Comparison of ENCODE assay signal across 11 mouse cellular contexts in genomic region chr4:148154982-148155381, GRCm38 (mm10). TPM values are rescaled to one million over a fixed set of nuclear protein-coding genes. Genes with fewer than 3 reads are reported as not detected.
DNase-seq lines count a peak whose midpoint lies in the region; ATAC-seq lines count a peak whose summit lies in the region.
"Had no signal": no experiment of that assay in that cellular context is flagged by ENCODE, and none has a peak within 500 bp of the region (broad histone marks: within the 10 kb centered on the region; RNA-seq: fewer than 3 reads in every experiment).

No protein-coding gene starts in this region.

- H3K36me3 ChIP-seq in kidney, embryonic 15.5 days: 0 out of 2 replicates have a peak, but pooled peaks cover 5% of the 10 kb centered on the region

- no peak overlapping the region for H3K9ac ChIP-seq in kidney, embryonic 15.5 days
- H3K9ac ChIP-seq: limb, embryonic 12.5 days; neural tube, embryonic 12.5 days had no signal

- H3K27me3 ChIP-seq in kidney, embryonic 15.5 days: peaks cover 18% of the 10 kb centered on the region
- H3K27me3 ChIP-seq: neural tube, embryonic 12.5 days had no signal

- H3K27ac ChIP-seq in kidney, embryonic 15.5 days: no peak overlapping the region
- H3K27ac ChIP-seq: limb, embryonic 12.5 days; neural tube, embryonic 12.5 days had no signal

- no peak overlapping the region for H3K4me3 ChIP-seq in kidney, embryonic 15.5 days (replicated peaks)
- H3K4me3 ChIP-seq: limb, embryonic 12.5 days; neural tube, embryonic 12.5 days had no signal

- H3K9me3 ChIP-seq in kidney, embryonic 15.5 days (replicated peaks): no peaks in the 10 kb centered on the region
- H3K9me3 ChIP-seq: limb, embryonic 12.5 days; neural tube, embryonic 12.5 days had no signal

- peak; percentile 60 for DNase-seq in kidney, adult 9 months
- DNase-seq in 3T3-L1 (ENCODE audit: low read depth, low spot score): peak; percentile 79
- DNase-seq in A20 (ENCODE audit: low read depth, low spot score): peak; percentile 55
- peak; percentile 72 for DNase-seq in cerebellum, adult 9-10 months
- no peak for DNase-seq in urinary bladder, postnatal 4 days (ENCODE audit: low spot score in 2 of 2)
- no peak for DNase-seq in urinary bladder, adult 2 months (ENCODE audit: low spot score)
- no peak for DNase-seq in heart, adult 8-10 months (ENCODE audit: low spot score)
- DNase-seq: thymus, adult 2 months had no signal

- no peak for ATAC-seq in kidney, embryonic 15.5 days (replicated peaks; ENCODE audit: low FRiP score)

- WGBS in kidney, embryonic 15.5 days: 70% methylated on average over 3 of the region's 3 CpGs

- no peak overlapping the region for H3K4me2 ChIP-seq in kidney, embryonic 15.5 days
- H3K4me2 ChIP-seq: limb, embryonic 12.5 days; neural tube, embryonic 12.5 days had no signal

- peaks cover 33% of the 10 kb centered on the region for H3K4me1 ChIP-seq in kidney, embryonic 15.5 days

RNA-seq across cellular contexts. Expression of gene Fbxo6, which starts 3.0 kb away (rescaled TPM):
- 15.5 and 19.9 TPM in 2 replicates for polyA plus RNA-seq in kidney, embryonic 15.5 days (2015; fragmentation: Nextera tagmentation; extraction: Ambion mirVana)
- polyA plus RNA-seq in urinary bladder, adult 2 months (2012; rRNA removed): 66.4 and 70.1 TPM in 2 replicates
- total RNA-seq in heart, adult 8-10 months (2022): 10 to 100 TPM; 36.1 to 44.0 (median 39.6) TPM

RNA-seq across cellular contexts. Expression of gene Fbxo44, which starts 5.3 kb away (rescaled TPM):
- 11.8 and 13.6 TPM in 2 replicates for polyA plus RNA-seq in kidney, embryonic 15.5 days (2015; fragmentation: Nextera tagmentation; extraction: Ambion mirVana)
- 18.3 and 19.0 TPM in 2 replicates for polyA plus RNA-seq in urinary bladder, adult 2 months (2012; rRNA removed)
- total RNA-seq in heart, adult 8-10 months (2022): 10 to 100 TPM; 25.2 to 33.4 (median 25.5) TPM

RNA-seq across cellular contexts. Expression of gene Fbxo2, which starts 5.4 kb away (rescaled TPM):
- polyA plus RNA-seq in kidney, embryonic 15.5 days (2015; fragmentation: Nextera tagmentation; extraction: Ambion mirVana): 1.7 and 2.1 TPM in 2 replicates
- 3.6 and 4.6 TPM in 2 replicates for polyA plus RNA-seq in urinary bladder, adult 2 months (2012; rRNA removed)
- under 1 TPM; 0.27 to 0.57 (median 0.31) TPM for total RNA-seq in heart, adult 8-10 months (2022)

RNA-seq across cellular contexts. Expression of gene Draxin, which starts 24.5 kb away (rescaled TPM):
- 0.46 and 0.62 TPM in 2 replicates for polyA plus RNA-seq in kidney, embryonic 15.5 days (2015; fragmentation: Nextera tagmentation; extraction: Ambion mirVana)
- polyA plus RNA-seq in urinary bladder, adult 2 months (2012; rRNA removed): 0.01 and 0.04 TPM in 2 replicates
- under 1 TPM; 0.06 to 0.20 (median 0.07) TPM for total RNA-seq in heart, adult 8-10 months (2022)

RNA-seq across cellular contexts. Expression of gene Mad2l2, which starts 24.8 kb away (rescaled TPM):
- polyA plus RNA-seq in kidney, embryonic 15.5 days (2015; fragmentation: Nextera tagmentation; extraction: Ambion mirVana): 65.5 and 69.8 TPM in 2 replicates
- 25.3 and 28.7 TPM in 2 replicates for polyA plus RNA-seq in urinary bladder, adult 2 months (2012; rRNA removed)
- total RNA-seq in heart, adult 8-10 months (2022): 10 to 100 TPM in 3 of 4 experiments, 1 to 10 TPM in 1; 6.9 to 13.6 (median 11.7) TPM

Comparison
In these comparisons a context has a peak if more than half of its experiments do, and no peak if none do; other contexts are left out.
1. DNase-seq: peak in kidney, adult 9 months (single experiment), 3T3-L1 (single experiment), A20 (single experiment) and cerebellum, adult 9-10 months (single experiment); none in urinary bladder, postnatal 4 days (0 of 2), urinary bladder, adult 2 months (single experiment) and heart, adult 8-10 months (single experiment).